Mouse (Mus musculus) heart, postnatal 0 days (tissue): ENCODE results near the gene Tspan12.

ENCODE experiments used
- CTCF ChIP-seq: IDR thresholded peaks from 2 replicates; pipeline ENCODE4 v1.5.1; 2016; ENCODE audit warnings: antibody characterized with exemption, control low read depth, low read depth
- EP300 ChIP-seq: IDR thresholded peaks from 2 replicates; pipeline ENCODE4 v1.6.1; 2016; ENCODE audit warnings: antibody characterized with exemption, low read depth

DNA sequence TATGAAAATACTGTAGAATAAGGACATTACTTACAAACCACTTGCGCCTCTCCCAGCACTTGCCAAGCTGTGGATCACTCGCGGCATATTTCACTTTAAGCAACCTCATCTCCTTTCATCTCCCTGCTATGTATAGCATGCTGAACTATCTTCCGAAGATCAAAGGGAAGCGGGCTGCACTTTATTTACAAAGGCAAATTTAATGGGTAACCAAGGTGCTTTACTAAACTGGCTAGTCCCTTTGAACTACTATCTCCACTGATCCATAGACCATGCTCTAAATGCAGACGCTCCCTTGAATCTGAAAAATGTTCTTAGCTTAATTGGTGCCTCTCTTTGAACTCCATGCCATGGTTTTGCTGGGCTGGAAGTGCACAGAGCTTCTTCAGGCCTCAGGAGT lies 27.2 kb upstream of the Tspan12 start:
- TF ChIP-seq CTCF (no peak), EP300 (no peak)
